Mouse (Mus musculus): ENCODE measurements around the gene Clca1. TPM values are rescaled to one million over a fixed set of nuclear protein-coding genes. Genes with fewer than 3 reads are reported as not detected.
A peak's percentile ranks its signal among the peaks of the same experiment; 100 is the strongest.
"Not testable (repeated sequence)": the region's sequence is repeated elsewhere in the genome, so short reads cannot be mapped to it uniquely, and the experiment has no call there.

Gene Clca1
- not detected for polyA plus RNA-seq (2012; fragmentation: generic; extraction: Trizol)
- long read RNA-seq, experiment 1, result 0 reads
- long read RNA-seq, experiment 2, result 0 reads

- H3K27me3 ChIP-seq (ENCODE audit: control insufficient read depth, insufficient read depth, insufficient read length), result no peaks in the 10 kb centered on the region
- H3K79me3 ChIP-seq (ENCODE audit: low read depth), result no peaks in the 10 kb centered on the region
- no peaks in the 10 kb centered on the region for H3K36me3 ChIP-seq (ENCODE audit: control insufficient read depth, insufficient read depth)
- no peak for TF ChIP-seq CTCF (IDR thresholded peaks at IDR 0.05; ENCODE audit: control insufficient read depth, insufficient read depth, insufficient read length)
- TF ChIP-seq MYOD1 (IDR thresholded peaks at IDR 0.05; ENCODE audit: control insufficient read depth, insufficient read length, low read depth), result no peak
- no peak for TF ChIP-seq FOSL1 (IDR thresholded peaks at IDR 0.05; ENCODE audit: insufficient read depth, low read length, poor library complexity, severe bottlenecking)
- no peaks in the 10 kb centered on the region for H3K79me2 ChIP-seq (ENCODE audit: control insufficient read depth, insufficient read depth)
- no peak within 1 kb of the TSS for H3K4me3 ChIP-seq (ENCODE audit: insufficient read depth, poor library complexity, severe bottlenecking)
- no peak within 1 kb of the TSS for H3ac ChIP-seq (ENCODE audit: control insufficient read depth, insufficient read length, low read depth)
These were observed at the start of gene Clca1 for GRCm38 (mm10) chr3:145032676-145033075. TSS of gene Clca1 (minus strand) at chr3:145032776.

- no peaks in the 10 kb centered on the region for H3K27me3 ChIP-seq (ENCODE audit: control insufficient read depth, insufficient read depth, insufficient read length)
- no peaks in the 10 kb centered on the region for H3K79me2 ChIP-seq (ENCODE audit: control insufficient read depth, insufficient read depth)
- no peak overlapping the region for H3K4me3 ChIP-seq (ENCODE audit: insufficient read depth, poor library complexity, severe bottlenecking)
- H3K36me3 ChIP-seq (ENCODE audit: control insufficient read depth, insufficient read depth), result no peaks in the 10 kb centered on the region
- H3ac ChIP-seq (ENCODE audit: control insufficient read depth, insufficient read length, low read depth), result no peak overlapping the region
- TF ChIP-seq MYOD1 (IDR thresholded peaks at IDR 0.05; ENCODE audit: control insufficient read depth, insufficient read length, low read depth) (no peak), FOSL1 (IDR thresholded peaks at IDR 0.05; ENCODE audit: insufficient read depth, low read length, poor library complexity, severe bottlenecking) (no peak), USF1 (IDR thresholded peaks at IDR 0.05; ENCODE audit: low read depth) (no peak)
- H3K79me3 ChIP-seq (ENCODE audit: low read depth), result no peaks in the 10 kb centered on the region
These were observed 48.3 kb upstream of the Clca1 start for GRCm38 (mm10) chr3:145080904-145081303.

GRCm38 (mm10) chr3:145078405-145078804 lies 45.8 kb upstream of the Clca1 start:
- Histone ChIP-seq H3K27me3 (ENCODE audit: control insufficient read depth, insufficient read depth, insufficient read length) (no peaks in the 10 kb centered on the region), H3K79me3 (ENCODE audit: low read depth) (no peaks in the 10 kb centered on the region), H3ac (ENCODE audit: control insufficient read depth, insufficient read length, low read depth) (no peak overlapping the region), H3K79me2 (ENCODE audit: control insufficient read depth, insufficient read depth) (no peaks in the 10 kb centered on the region), H3K36me3 (ENCODE audit: control insufficient read depth, insufficient read depth) (no peaks in the 10 kb centered on the region), H3K4me3 (ENCODE audit: insufficient read depth, poor library complexity, severe bottlenecking) (no peak overlapping the region)
- TF ChIP-seq CTCF (IDR thresholded peaks at IDR 0.05; ENCODE audit: control insufficient read depth, insufficient read depth, insufficient read length) (no peak), FOSL1 (IDR thresholded peaks at IDR 0.05; ENCODE audit: insufficient read depth, low read length, poor library complexity, severe bottlenecking) (no peak), MYOD1 (IDR thresholded peaks at IDR 0.05; ENCODE audit: control insufficient read depth, insufficient read length, low read depth) (no peak)

GRCm38 (mm10) chr3:145072339-145072738 lies 39.8 kb upstream of the Clca1 start:
- H3K27me3 ChIP-seq (ENCODE audit: control insufficient read depth, insufficient read depth, insufficient read length), result no peaks in the 10 kb centered on the region
- H3K79me2 ChIP-seq (ENCODE audit: control insufficient read depth, insufficient read depth), result no peaks in the 10 kb centered on the region
- TF ChIP-seq FOSL1 (IDR thresholded peaks at IDR 0.05; ENCODE audit: insufficient read depth, low read length, poor library complexity, severe bottlenecking) (peak; percentile 24), CTCF (IDR thresholded peaks at IDR 0.05; ENCODE audit: control insufficient read depth, insufficient read depth, insufficient read length) (no peak), USF1 (IDR thresholded peaks at IDR 0.05; ENCODE audit: low read depth) (no peak), MYOG (IDR thresholded peaks at IDR 0.05; ENCODE audit: control insufficient read depth, extremely low read depth, insufficient read length) (no peak), CEBPB (IDR thresholded peaks at IDR 0.05; ENCODE audit: low read depth) (no peak)
- no peak overlapping the region for H3ac ChIP-seq (ENCODE audit: control insufficient read depth, insufficient read length, low read depth)
- H3K4me3 ChIP-seq (ENCODE audit: insufficient read depth, poor library complexity, severe bottlenecking), result no peak overlapping the region
- no peaks in the 10 kb centered on the region for H3K79me3 ChIP-seq (ENCODE audit: low read depth)
- H3K36me3 ChIP-seq (ENCODE audit: control insufficient read depth, insufficient read depth), result no peaks in the 10 kb centered on the region

GRCm38 (mm10) chr3:145068964-145069363 lies 36.4 kb upstream of the Clca1 start:
- Histone ChIP-seq H3ac (ENCODE audit: control insufficient read depth, insufficient read length, low read depth) (no peak overlapping the region), H3K4me3 (ENCODE audit: insufficient read depth, poor library complexity, severe bottlenecking) (no peak overlapping the region), H3K36me3 (ENCODE audit: control insufficient read depth, insufficient read depth) (no peaks in the 10 kb centered on the region), H3K79me2 (ENCODE audit: control insufficient read depth, insufficient read depth) (no peaks in the 10 kb centered on the region), H3K79me3 (ENCODE audit: low read depth) (no peaks in the 10 kb centered on the region), H3K27me3 (ENCODE audit: control insufficient read depth, insufficient read depth, insufficient read length) (no peaks in the 10 kb centered on the region)
- TF ChIP-seq MAX (IDR thresholded peaks at IDR 0.05) (no peak), FOSL1 (IDR thresholded peaks at IDR 0.05; ENCODE audit: insufficient read depth, low read length, poor library complexity, severe bottlenecking) (no peak), USF1 (IDR thresholded peaks at IDR 0.05; ENCODE audit: low read depth) (no peak), MYOG (IDR thresholded peaks at IDR 0.05; ENCODE audit: control insufficient read depth, extremely low read depth, insufficient read length) (no peak), CTCF (IDR thresholded peaks at IDR 0.05; ENCODE audit: control insufficient read depth, insufficient read depth, insufficient read length) (no peak), MYOD1 (IDR thresholded peaks at IDR 0.05; ENCODE audit: control insufficient read depth, insufficient read length, low read depth) (no peak), CEBPB (IDR thresholded peaks at IDR 0.05; ENCODE audit: low read depth) (no peak)

- H3K27me3 ChIP-seq (ENCODE audit: control insufficient read depth, insufficient read depth, insufficient read length); H3K79me3 ChIP-seq (ENCODE audit: low read depth); H3K4me3 ChIP-seq (ENCODE audit: insufficient read depth, poor library complexity, severe bottlenecking); H3ac ChIP-seq (ENCODE audit: control insufficient read depth, insufficient read length, low read depth); H3K79me2 ChIP-seq (ENCODE audit: control insufficient read depth, insufficient read depth); H3K36me3 ChIP-seq (ENCODE audit: control insufficient read depth, insufficient read depth): not testable (repeated sequence)
These were observed 22.6 kb upstream of the Clca1 start for GRCm38 (mm10) chr3:145055138-145055537.

Data from C2C12 (cell line).